Mouse (Mus musculus) 3T3-L1 (cell line): ENCODE data around the gene Mcm9.

Experiments
- DNase-seq: peaks from one replicate; pipeline ENCODE4 v3.0.0-alpha.2; 2015; ENCODE audit warnings: low read depth, low spot score

The Mcm9 gene

GRCm38 (mm10) chr10:53580137-53580536 is 50.1 kb downstream of the Mcm9 start:
- DNase-seq, result no peak

- no peak for DNase-seq
Measured at GRCm38 (mm10) chr10:53568531-53568930, 61.7 kb downstream of the Mcm9 start.

DNA sequence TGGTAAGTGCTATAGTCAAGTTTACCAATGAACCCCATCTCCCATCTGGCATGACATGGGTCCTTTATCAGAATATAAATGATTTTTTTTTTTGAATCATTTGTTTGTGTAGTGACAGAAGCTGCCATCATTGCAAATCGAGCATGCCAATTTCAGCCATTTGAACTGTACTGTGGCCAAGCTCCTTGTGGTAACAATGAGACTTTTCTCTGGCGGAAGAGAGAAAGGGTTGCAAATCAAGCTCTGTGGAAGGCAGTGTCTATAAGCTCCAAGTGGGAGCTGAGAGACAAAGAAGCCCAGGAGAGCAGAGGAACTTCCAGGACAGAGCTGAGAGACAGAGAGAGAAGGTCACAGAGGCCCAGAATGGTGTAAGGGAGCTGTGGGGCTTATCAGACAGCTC is 64.7 kb downstream of the Mcm9 start:
- no peak for DNase-seq

DNA sequence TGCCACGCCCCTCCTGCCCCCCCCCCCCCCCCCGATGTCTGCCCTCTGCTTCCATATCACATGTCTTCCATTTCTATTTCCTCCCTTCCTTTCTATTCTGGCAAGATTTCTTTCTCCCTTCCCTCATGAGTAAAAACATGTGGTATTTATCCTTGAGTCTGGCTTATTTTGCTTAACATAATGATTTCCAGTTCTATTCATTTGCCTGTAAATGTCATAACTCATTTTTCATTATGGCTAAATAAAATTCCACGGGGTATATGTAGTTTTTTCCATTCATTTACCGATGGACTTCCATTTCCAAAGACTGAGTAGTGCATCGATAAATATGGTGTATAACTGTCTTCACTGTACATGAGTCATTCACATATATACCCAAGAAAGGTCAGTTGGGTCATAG is 68.2 kb downstream of the Mcm9 start:
- no peak for DNase-seq

DNA sequence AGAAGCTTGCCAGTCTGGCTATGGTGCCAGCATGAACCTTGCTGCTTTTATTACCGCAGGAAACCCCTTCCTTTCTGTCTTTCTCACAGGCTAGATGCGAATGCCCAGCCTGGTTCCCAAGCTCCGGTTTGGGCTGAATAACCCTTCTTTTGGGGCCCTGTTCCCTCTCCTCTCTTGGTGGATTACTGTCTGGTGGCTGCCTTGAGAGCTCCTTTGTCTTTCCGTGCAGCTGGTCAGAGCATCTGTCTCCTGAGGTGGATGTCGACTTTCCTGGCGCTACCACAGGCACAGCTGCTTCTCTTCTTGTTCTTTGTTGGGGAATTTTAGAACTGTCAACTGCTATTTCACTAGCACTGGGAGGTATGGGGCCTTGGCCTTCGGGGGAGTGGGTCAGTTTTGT is 92.6 kb downstream of the Mcm9 start:
- DNase-seq, result no peak

GRCm38 (mm10) chr10:53532297-53532696 is 97.9 kb downstream of the Mcm9 start:
- DNase-seq, result no peak

GRCm38 (mm10) chr10:53527838-53528773 is 102.1 kb downstream of the Mcm9 start:
- peak; percentile 71 for DNase-seq

DNA sequence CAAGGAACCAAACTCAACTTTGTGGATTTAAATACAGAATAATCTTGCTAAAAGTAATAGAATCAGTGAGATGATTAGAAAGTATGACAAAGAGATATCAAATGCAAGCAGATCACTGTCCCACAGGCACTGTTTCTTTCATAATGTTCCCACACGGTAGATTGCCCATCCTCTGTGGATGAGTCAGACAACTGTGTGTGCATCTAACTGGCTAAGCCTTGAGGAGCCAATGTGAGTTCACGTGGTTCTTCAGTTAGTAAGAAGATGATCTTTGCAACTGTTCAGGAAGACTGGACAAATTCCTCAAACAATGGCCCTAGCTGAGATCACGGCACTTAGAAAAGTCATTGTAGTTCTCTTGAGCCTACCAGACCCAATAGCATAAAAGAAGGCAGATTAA is 102.9 kb downstream of the Mcm9 start:
- DNase-seq, result no peak

GRCm38 (mm10) chr10:53526350-53526749 is 103.9 kb downstream of the Mcm9 start:
- no peak for DNase-seq

- no peak for DNase-seq
Measured at GRCm38 (mm10) chr10:53525265-53525976, 104.8 kb downstream of the Mcm9 start.

GRCm38 (mm10) chr10:53519068-53519954 is 110.9 kb downstream of the Mcm9 start:
- DNase-seq, result no peak

GRCm38 (mm10) chr10:53518599-53518913 is 111.7 kb downstream of the Mcm9 start:
- no peak for DNase-seq

DNA sequence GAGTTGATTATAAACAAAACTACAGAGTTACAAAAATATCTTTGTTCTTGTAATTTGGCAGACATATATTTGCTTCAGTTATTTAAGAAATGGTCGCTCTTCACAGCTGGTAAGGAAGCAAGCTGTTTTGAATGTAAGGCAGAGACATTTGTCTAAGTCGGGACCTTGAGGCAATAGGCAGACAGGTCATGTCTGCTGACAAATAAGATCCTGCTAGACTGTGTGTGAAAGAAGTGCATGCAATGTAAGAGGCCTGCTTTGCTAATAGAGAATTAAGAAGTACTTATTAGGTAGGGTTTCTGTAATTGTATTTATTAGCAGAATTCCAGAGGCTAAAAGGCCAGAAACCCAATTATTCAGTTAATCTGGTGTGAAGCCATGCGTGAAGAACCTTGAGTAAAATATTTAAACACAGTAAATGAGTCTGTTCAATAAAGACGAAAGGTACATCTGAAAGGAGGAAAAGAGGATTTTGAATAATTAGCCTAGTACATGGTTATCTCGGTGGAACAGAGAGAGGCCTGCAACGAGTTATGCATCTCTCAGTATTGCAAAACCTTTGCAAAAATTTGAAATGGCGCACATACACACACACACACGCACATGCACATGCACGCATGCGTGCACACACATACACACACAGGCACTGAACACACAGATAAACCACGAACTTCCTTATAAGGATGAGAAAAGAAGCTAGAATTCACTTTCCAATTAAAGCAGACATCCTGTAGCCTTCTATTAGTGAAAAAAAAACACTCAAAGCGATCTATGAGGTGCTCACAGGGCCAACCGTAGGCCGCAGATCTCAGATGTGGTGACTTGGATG is 112.3 kb downstream of the Mcm9 start:
- no peak for DNase-seq

GRCm38 (mm10) chr10:53512491-53512890 is 117.7 kb downstream of the Mcm9 start:
- peak; percentile 9 for DNase-seq

- peak; percentile 78 for DNase-seq
Measured at GRCm38 (mm10) chr10:53509158-53509773, 121.0 kb downstream of the Mcm9 start.

- no peak for DNase-seq
Measured at GRCm38 (mm10) chr10:53508676-53509075, 121.6 kb downstream of the Mcm9 start.

- no peak for DNase-seq
Measured at GRCm38 (mm10) chr10:53505526-53505925, 124.7 kb downstream of the Mcm9 start.

DNA sequence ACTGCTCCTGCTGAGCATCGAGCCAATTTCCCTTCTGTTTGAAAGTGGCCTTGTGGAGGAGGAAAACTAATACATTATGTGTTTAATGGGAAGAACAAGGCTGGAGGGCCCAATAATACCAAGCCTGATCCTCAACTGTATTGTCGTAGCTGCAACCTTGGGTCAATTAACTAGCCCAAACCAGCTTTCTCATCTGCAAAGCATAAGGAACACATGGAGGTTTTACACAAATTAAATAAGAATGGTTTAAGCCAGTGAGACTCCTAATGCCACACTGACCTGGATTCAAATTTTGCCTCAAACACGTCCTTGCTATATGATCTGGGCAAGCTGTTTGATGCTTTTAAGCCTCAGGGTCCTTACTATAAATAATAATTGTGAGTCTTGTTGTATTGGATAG is 125.2 kb downstream of the Mcm9 start:
- no peak for DNase-seq

DNA sequence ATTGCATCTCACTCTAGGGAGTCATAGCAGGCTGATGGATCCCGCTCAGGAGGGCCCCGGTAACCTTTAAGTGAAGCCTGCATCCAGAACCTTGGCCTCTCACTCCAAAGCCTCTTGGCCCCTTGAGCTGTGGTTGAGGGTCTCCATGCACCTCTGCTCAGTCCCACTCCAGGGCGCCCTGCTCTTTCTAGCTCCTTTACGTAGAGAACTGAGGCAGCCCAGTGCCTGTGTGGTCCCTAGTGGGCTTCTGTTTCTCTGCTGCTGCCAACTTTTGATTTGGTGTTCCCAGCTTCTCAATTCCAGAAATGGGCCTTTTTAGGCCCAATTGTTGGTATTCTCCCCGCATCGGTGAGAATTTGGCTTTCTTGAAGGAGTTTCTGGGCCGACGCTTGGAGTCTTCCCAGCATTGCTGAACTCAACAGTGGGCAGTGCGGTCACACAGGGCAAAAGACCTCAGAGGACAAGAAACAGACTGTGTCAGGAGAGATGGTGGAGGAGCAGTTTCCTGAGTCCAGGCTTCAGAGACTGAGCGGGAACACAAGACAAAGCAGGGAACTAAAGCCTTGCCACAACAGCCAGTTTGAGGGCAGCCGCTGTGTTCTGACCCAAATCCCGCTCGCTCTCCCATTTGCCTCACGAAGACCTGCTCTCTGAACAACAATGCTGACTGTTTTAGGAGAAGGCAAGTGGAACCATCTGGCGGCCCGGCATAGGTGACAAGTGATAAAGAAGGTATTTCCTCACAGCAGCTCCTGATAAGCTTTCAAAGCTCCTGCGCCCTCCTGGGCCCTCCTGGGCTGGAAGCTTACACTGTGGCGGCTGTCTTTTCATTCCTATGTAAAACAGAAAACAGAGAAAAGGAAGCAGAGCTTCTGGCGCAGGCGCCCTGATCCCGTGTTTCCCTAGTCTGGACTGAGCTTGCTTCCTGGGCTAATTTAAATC is 127.1 kb downstream of the Mcm9 start:
- DNase-seq, result no peak

DNA sequence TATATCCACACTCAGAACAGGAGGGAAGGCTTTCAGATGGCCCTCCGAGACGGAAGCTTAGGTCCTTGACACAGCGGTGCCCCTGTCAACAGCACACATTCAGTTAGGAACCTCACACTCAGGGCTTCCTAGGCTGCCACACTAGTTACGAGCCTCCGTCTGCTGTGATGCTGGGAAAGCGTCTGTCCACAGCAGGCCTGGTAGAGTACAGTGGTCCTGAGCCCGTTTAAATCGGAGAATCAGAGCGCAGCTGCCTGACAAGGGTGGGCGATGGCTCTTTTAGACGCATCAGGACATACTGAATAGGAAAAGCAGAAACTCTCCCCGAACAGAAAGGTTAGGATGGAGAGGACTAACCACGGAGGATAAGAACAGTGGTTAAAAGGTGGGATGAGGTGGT is 127.8 kb downstream of the Mcm9 start:
- DNase-seq, result no peak
